Mouse (Mus musculus): Measurements from ENCODE around the gene Rin2. TPM values are rescaled to one million over a fixed set of nuclear protein-coding genes. Genes with fewer than 3 reads are reported as not detected.
A peak's percentile ranks its signal among the peaks of the same experiment; 100 is the strongest.

The Rin2 gene
- polyA plus RNA-seq, 1 experiment from 2014 or later = 36.6 TPM

DNA sequence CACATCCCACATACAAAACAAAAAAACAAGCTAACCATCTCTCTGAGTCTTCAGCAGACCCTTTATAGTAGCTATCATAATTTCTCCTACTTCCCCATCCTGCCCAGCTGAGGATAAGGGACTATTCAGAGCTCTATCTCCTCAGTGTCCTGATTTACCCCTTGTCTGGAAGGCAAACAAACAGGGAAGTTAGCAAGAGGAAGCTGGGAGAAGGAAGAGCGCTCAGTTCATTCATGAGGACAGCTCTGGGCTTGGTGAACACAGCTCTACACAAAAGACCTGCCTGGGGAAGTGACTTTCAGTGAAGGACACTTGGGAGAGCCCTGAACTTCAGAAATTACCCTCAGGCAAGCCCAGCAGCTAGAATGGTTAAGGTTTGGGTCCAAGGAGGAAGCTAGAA lies 137.8 kb downstream of the Rin2 start:
- H3K27ac ChIP-seq (replicated peaks) = no peak overlapping the region
- H3K4me3 ChIP-seq (replicated peaks) = no peak overlapping the region
- H3K9ac ChIP-seq = no peak overlapping the region
- no peak overlapping the region for H3K4me2 ChIP-seq (replicated peaks)
- no peaks in the 10 kb centered on the region for H3K27me3 ChIP-seq
- H3K4me1 ChIP-seq = no peaks in the 10 kb centered on the region
- no peaks in the 10 kb centered on the region for H3K36me3 ChIP-seq
- WGBS = 90% methylated on average over 1 of the region's 1 CpGs
- ATAC-seq (ENCODE audit: insufficient number of reproducible peaks, low FRiP score, low TSS enrichment, low read depth) = no peak
- no peaks in the 10 kb centered on the region; the same call in 1 of the 2 replicates for H3K9me3 ChIP-seq (replicated peaks)

DNA sequence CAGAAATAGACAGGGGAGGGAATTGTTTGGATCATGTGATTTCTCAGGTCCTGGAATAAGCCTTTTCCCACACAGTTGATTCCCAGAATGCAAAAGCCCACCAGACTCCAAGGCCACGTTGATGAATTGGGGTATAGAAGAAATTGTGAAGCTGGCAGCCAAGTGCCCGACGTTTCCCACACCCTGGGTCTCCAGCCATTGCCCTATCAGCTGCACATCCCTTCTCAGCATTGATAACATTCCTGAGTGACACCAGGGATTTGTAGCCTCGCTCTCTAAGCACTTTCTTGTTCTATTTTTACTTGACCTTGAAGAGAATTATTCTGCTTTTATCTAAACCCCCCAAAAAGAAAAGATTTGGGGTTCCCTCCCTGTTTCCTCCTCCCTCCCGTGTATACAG lies 142.2 kb downstream of the Rin2 start:
- 72% methylated on average over 5 of the region's 5 CpGs for WGBS
- no peaks in the 10 kb centered on the region for H3K36me3 ChIP-seq
- H3K4me1 ChIP-seq = no peaks in the 10 kb centered on the region
- H3K9ac ChIP-seq = no peak overlapping the region
- no peak for ATAC-seq (ENCODE audit: insufficient number of reproducible peaks, low FRiP score, low TSS enrichment, low read depth)
- H3K4me3 ChIP-seq (replicated peaks) = no peak overlapping the region
- no peak overlapping the region for H3K4me2 ChIP-seq (replicated peaks)
- H3K9me3 ChIP-seq (replicated peaks) = no peaks in the 10 kb centered on the region; the same call in 1 of the 2 replicates
- no peak overlapping the region for H3K27ac ChIP-seq (replicated peaks)
- H3K27me3 ChIP-seq = no peaks in the 10 kb centered on the region

DNA sequence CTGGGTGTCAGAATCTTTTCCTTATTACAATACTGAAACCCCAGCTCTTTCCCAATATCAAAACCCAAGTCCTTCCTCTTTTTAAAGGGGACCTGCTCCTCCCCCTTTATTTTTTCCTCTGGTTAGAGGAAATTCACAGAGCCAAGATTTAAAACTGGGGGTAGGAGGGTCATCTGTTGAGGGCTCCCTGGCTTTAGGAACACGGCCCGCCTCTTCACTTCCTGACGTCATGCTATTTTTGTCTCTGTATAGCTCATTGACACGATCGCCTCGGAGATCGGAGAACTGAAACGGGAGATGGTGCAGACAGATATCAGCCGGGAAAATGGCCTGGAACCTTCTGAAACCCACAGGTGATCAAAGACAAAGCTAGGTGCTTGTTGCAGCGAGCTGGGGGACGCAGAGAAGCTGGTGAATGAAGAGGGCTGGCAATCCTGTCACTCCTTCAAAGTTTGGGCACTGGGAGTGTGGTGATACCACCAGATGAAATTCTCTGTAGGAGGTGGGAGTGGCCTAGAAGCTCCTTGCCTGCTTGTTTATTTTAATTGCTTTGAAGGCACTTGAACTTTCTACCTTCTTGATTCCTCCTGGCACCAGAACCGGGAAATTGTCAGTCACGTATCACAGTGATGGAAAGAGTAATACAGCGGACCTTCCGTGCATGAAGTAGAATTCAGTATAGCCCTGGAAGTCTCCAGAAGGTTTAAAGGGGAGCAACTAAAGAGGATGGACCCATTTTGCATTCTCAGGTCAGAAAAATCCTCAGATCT lies 147.2 kb downstream of the Rin2 start:
- no peaks in the 10 kb centered on the region for H3K9me3 ChIP-seq (replicated peaks)
- no peaks in the 10 kb centered on the region for H3K36me3 ChIP-seq
- no peak overlapping the region for H3K9ac ChIP-seq
- peak overlapping the region; percentile 41 for H3K27ac ChIP-seq (replicated peaks)
- no peaks in the 10 kb centered on the region for H3K4me1 ChIP-seq
- H3K4me3 ChIP-seq (replicated peaks) = no peak overlapping the region
- no peak for ATAC-seq (ENCODE audit: insufficient number of reproducible peaks, low FRiP score, low TSS enrichment, low read depth)
- WGBS = 69% methylated on average over 15 of the region's 15 CpGs
- H3K4me2 ChIP-seq (replicated peaks) = no peak overlapping the region
- no peaks in the 10 kb centered on the region for H3K27me3 ChIP-seq

DNA sequence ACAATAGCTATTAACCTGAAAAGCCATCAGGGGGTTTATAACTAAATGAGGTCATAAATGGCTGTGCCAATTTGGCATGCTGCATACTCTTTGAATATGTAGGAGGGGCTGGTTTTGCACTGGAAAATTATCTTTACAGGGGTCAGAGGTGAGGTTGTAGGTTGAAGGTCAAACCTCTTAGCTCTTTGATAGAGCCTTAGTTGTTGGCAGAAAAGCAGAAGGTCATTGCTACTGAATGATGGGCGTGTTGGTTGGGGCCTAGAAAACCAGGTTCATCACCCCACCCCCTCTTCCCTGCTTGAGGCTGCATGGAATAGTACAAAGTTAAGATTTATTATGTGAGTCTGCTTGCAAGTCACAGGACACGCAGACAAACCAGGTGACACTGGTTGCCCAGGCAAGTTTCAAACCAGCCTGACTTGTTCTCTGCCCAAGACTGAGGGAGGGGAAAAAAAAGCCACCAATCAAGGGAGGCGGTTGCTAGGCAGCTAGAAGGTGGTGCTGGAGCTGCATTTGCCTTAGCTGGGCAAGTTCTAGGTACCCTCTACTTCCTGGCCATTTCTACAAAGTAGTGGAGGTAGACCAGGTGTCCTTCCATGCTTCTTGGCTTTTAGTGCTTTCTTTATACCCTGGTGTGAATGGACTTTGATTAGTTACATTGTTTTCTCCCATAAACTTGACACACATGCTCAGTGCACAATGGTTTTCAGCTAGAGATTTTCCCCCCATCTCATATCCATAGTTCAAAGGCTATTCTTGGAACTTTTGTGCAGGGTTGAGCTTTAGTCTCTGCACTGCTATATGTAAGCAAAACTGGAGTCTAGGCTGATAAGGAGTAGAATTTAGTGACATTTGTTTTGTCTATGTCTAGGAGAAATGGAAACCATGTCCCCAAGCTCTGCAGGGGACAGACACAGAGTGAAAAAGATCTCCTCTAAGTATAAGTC lies 148.0 kb downstream of the Rin2 start:
- Histone ChIP-seq H3K27ac (replicated peaks) (peak overlapping the region; percentile 41; the same call in 1 of the 2 replicates), H3K4me3 (replicated peaks) (no peak overlapping the region), H3K36me3 (no peaks in the 10 kb centered on the region), H3K27me3 (no peaks in the 10 kb centered on the region), H3K4me2 (replicated peaks) (no peak overlapping the region), H3K9me3 (replicated peaks) (no peaks in the 10 kb centered on the region), H3K9ac (no peak overlapping the region), H3K4me1 (no peaks in the 10 kb centered on the region)
- ATAC-seq (ENCODE audit: insufficient number of reproducible peaks, low FRiP score, low TSS enrichment, low read depth) = no peak; the same call in 1 of the 2 replicates
- WGBS = 63% methylated on average over 3 of the region's 3 CpGs

- no peak for ATAC-seq (ENCODE audit: insufficient number of reproducible peaks, low FRiP score, low TSS enrichment, low read depth)
- Histone ChIP-seq H3K4me1 (no peaks in the 10 kb centered on the region), H3K36me3 (no peaks in the 10 kb centered on the region), H3K9me3 (replicated peaks) (no peaks in the 10 kb centered on the region), H3K27me3 (no peaks in the 10 kb centered on the region), H3K9ac (no peak overlapping the region), H3K4me3 (replicated peaks) (no peak overlapping the region), H3K27ac (replicated peaks) (no peak overlapping the region), H3K4me2 (replicated peaks) (no peak overlapping the region)
- WGBS = 75% methylated on average over 3 of the region's 3 CpGs
Measured at GRCm38 (mm10) chr2:145824749-145825148, 149.7 kb downstream of the Rin2 start.

DNA sequence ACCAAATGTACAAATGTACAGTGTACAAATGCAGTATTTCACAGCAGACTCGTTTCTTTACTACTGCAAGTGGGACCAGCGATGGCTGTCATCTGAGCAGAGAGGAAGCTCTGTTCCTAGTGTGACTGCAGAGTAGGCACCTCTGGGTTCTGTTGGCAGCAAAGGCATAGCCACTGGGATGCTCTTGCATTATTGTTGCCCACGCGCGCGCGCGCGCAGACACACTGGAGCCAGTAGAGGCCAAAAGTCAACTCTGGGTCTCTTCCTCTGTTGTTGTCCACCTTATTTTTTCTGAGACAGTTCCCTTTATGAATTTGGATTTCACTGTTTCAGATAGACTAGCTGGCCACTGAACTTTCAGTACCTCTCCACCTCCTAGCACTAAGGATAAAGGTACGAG lies 150.2 kb downstream of the Rin2 start:
- Histone ChIP-seq H3K9ac (no peak overlapping the region), H3K4me2 (replicated peaks) (no peak overlapping the region), H3K4me1 (no peaks in the 10 kb centered on the region), H3K36me3 (no peaks in the 10 kb centered on the region), H3K27ac (replicated peaks) (no peak overlapping the region), H3K9me3 (replicated peaks) (no peaks in the 10 kb centered on the region), H3K4me3 (replicated peaks) (no peak overlapping the region), H3K27me3 (no peaks in the 10 kb centered on the region)
- WGBS = 93% methylated on average over 10 of the region's 10 CpGs
- ATAC-seq (ENCODE audit: insufficient number of reproducible peaks, low FRiP score, low TSS enrichment, low read depth) = no peak

DNA sequence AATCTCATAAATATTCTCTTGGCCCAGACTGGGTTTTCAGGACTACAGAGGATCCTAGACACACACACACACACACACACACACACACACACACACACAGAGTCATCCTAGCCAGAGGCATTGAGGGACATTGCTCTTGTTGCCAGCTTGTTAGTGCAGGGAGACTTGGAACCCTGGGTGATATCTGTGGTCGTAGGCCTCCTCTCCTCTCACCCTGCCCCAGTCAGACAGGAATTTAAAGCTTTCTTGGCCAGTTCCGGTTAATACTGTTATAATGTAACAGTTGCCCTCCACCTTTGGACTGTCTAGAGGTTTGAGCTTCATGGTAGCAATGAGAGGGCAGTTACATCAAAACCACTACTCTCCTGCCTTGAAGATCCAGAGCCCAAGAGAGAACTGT lies 152.9 kb downstream of the Rin2 start:
- Histone ChIP-seq H3K36me3 (no peaks in the 10 kb centered on the region), H3K4me2 (replicated peaks) (no peak overlapping the region), H3K4me1 (peaks cover 11% of the 10 kb centered on the region), H3K9me3 (replicated peaks) (no peaks in the 10 kb centered on the region), H3K4me3 (replicated peaks) (no peak overlapping the region), H3K9ac (no peak overlapping the region), H3K27ac (replicated peaks) (no peak overlapping the region), H3K27me3 (no peaks in the 10 kb centered on the region)
- 67% methylated on average over 2 of the region's 2 CpGs for WGBS
- ATAC-seq (ENCODE audit: insufficient number of reproducible peaks, low FRiP score, low TSS enrichment, low read depth) = no peak

GRCm38 (mm10) chr2:145828603-145829002 lies 153.6 kb downstream of the Rin2 start:
- Histone ChIP-seq H3K9me3 (replicated peaks) (no peaks in the 10 kb centered on the region), H3K27ac (replicated peaks) (no peak overlapping the region), H3K4me2 (replicated peaks) (no peak overlapping the region), H3K4me3 (replicated peaks) (no peak overlapping the region), H3K36me3 (no peaks in the 10 kb centered on the region), H3K9ac (no peak overlapping the region), H3K27me3 (no peaks in the 10 kb centered on the region), H3K4me1 (peaks cover 17% of the 10 kb centered on the region)
- whole genome bisulfite sequencing = 89% methylated on average over 3 of the region's 3 CpGs
- no peak for ATAC-seq (ENCODE audit: insufficient number of reproducible peaks, low FRiP score, low TSS enrichment, low read depth)

DNA sequence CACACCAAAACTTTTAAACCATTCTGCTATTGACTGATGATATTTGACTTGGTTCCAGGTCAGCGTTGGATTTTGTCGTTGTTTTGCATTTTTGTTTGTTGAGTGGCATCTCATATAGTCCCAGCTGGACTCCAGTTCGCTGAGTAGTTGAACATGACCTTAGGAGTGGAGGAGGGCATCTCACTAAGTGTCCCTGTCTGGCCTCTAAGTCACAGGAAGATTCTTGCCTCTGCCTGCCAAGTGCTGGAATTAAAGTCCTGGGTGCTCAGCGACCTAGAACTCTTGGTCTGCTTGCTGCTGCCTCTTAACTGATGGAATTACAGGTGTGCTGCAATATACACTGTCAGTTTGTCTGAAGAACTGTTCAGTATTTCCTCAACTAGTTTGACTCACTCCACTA lies 154.2 kb downstream of the Rin2 start:
- no peak overlapping the region for H3K4me3 ChIP-seq (replicated peaks)
- no peaks in the 10 kb centered on the region for H3K9me3 ChIP-seq (replicated peaks)
- WGBS = 83% methylated on average over 4 of the region's 4 CpGs
- no peak overlapping the region for H3K4me2 ChIP-seq (replicated peaks)
- no peak for ATAC-seq (ENCODE audit: insufficient number of reproducible peaks, low FRiP score, low TSS enrichment, low read depth)
- no peak overlapping the region for H3K9ac ChIP-seq
- H3K27ac ChIP-seq (replicated peaks) = no peak overlapping the region
- peaks cover 17% of the 10 kb centered on the region for H3K4me1 ChIP-seq
- H3K36me3 ChIP-seq = no peaks in the 10 kb centered on the region
- no peaks in the 10 kb centered on the region for H3K27me3 ChIP-seq

DNA sequence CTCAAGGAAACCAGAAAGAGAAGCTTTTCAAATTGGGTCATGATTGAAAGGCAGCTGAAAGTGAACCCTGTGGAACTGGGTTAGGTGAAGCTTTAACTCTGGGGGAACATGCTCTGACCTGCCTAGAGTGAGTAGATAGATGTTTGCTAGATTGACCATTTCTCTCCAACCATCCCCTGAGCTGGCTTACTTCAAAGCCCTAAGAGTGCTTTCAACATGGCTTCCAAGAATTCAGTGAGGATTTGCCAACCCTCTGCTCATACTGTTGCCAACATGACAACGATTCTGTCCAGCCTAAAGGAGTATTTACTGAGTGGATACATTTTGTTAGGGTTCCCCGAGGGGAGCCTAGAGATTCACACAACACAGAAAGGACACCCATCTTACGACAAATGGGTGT lies 155.4 kb downstream of the Rin2 start:
- WGBS = 78% methylated on average over 3 of the region's 3 CpGs
- Histone ChIP-seq H3K27me3 (no peaks in the 10 kb centered on the region), H3K4me2 (replicated peaks) (no peak overlapping the region), H3K4me3 (replicated peaks) (no peak overlapping the region), H3K27ac (replicated peaks) (no peak overlapping the region; the same call in 1 of the 2 replicates), H3K9me3 (replicated peaks) (no peaks in the 10 kb centered on the region), H3K9ac (no peak overlapping the region), H3K36me3 (no peaks in the 10 kb centered on the region), H3K4me1 (peaks cover 17% of the 10 kb centered on the region)
- ATAC-seq (ENCODE audit: insufficient number of reproducible peaks, low FRiP score, low TSS enrichment, low read depth) = no peak

Measured in embryonic facial prominence, embryonic 15.5 days (tissue).